ENCODE assay signal across 8 mouse cellular contexts in the genomic region with DNA sequence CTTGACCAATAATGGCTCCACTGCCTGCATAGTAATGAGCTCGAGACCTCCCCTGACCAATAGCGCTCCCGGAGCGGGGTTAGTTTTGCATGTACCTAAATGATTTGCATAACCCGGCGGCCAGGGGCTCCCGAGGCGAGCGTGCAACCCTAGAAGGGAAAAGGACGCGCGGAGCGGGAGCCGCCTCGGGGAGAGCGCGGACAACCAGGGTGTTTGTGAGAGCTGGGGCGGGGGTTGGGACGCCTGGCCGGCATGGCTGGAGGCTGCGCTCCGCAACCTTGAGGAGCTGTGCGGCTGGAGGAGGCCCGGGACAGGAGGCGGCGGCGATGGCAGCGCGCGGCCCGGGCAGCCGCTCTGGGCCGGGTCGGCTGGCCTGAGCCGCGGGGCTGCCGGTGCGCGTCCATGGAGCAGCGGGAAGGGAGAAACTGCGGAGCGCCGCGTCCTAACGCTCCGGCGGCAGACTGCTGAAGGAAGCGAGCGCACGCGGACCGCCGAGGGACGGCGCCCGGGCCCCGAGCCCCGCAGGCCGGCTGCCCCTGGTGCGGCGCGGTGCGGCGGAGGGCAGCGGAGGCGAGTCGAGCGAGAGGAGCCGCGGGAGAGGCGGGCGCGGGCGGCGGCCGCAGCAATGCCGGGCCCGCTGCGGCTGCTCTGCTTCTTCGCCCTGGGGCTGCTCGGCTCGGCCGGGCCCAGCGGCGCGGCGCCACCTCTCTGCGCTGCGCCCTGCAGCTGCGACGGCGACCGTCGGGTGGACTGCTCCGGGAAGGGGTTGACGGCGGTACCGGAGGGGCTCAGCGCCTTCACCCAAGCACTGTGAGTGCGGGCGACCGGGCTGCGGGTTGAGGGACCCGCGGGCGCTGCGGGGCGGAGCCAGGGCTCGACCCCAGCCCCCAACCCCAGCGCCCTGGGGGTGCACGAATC. TPM values are rescaled to one million over a fixed set of nuclear protein-coding genes. Genes with fewer than 3 reads are reported as not detected.
A peak's percentile ranks its signal among the peaks of the same experiment; 100 is the strongest.
DNase-seq lines count a peak whose midpoint lies in the region; ATAC-seq lines count a peak whose summit lies in the region.

A gene (plus strand): TSS at position 152 of the 918 bp plus-strand sequence.

- H3K9me3 ChIP-seq in heart, embryonic 13.5 days, result no peaks in the 10 kb centered on the region
- no peaks in the 10 kb centered on the region for H3K9me3 ChIP-seq in liver, embryonic 12.5 days (replicated peaks)
- H3K9me3 ChIP-seq in stomach, embryonic 16.5 days (replicated peaks; ENCODE audit: control insufficient read depth, low read length), result no peaks in the 10 kb centered on the region

- H3K9ac ChIP-seq in heart, embryonic 13.5 days, result peak within 1 kb of the TSS; percentile 99
- peak within 1 kb of the TSS; percentile 93 for H3K9ac ChIP-seq in liver, embryonic 12.5 days
- peak within 1 kb of the TSS; percentile 92 for H3K9ac ChIP-seq in stomach, embryonic 16.5 days (ENCODE audit: low read length)

- H3K27me3 ChIP-seq in heart, embryonic 13.5 days (replicated peaks), result no peaks in the 10 kb centered on the region
- H3K27me3 ChIP-seq in liver, embryonic 12.5 days (replicated peaks), result 0 out of 2 replicates have a peak, but pooled peaks cover 3% of the 10 kb centered on the region
- no peaks in the 10 kb centered on the region for H3K27me3 ChIP-seq in stomach, embryonic 16.5 days (ENCODE audit: control insufficient read depth, insufficient read depth, low read length)

- H3K4me1 ChIP-seq in brown adipose tissue, adult 24 weeks (ENCODE audit: control insufficient read depth, insufficient read depth, insufficient read length, low read length), result peaks cover 11% of the 10 kb centered on the region
- peaks cover 41% of the 10 kb centered on the region for H3K4me1 ChIP-seq in heart, embryonic 13.5 days
- peaks cover 55% of the 10 kb centered on the region for H3K4me1 ChIP-seq in liver, embryonic 12.5 days
- H3K4me1 ChIP-seq in stomach, embryonic 16.5 days (ENCODE audit: control insufficient read depth, insufficient read depth, low read length), result peaks cover 19% of the 10 kb centered on the region

- ATAC-seq in heart, embryonic 13.5 days (ENCODE audit: extremely low read depth, insufficient number of reproducible peaks, low FRiP score, low TSS enrichment), result peak; percentile 94
- peak; percentile 98 for ATAC-seq in liver, embryonic 12.5 days
- ATAC-seq in stomach, embryonic 16.5 days (ENCODE audit: insufficient read depth, low FRiP score), result peak; percentile 99

- DNase-seq in CD4-positive, CD25-positive, alpha-beta regulatory T cell, adult 2 months (ENCODE audit: low read depth, low spot score), result peak; percentile 74
- DNase-seq in fat pad, adult 2 months (ENCODE audit: extremely low read depth, low read depth, low spot score), result peak; percentile 95
- DNase-seq in kidney, postnatal 10 days, result peak; percentile 97
- DNase-seq in neural tube, embryonic 10.5 days (ENCODE audit: extremely low spot score, low spot score), result peak; percentile 95

- H3K36me3 ChIP-seq in heart, embryonic 13.5 days, result no peaks in the 10 kb centered on the region
- H3K36me3 ChIP-seq in liver, embryonic 12.5 days, result no peaks in the 10 kb centered on the region
- no peaks in the 10 kb centered on the region for H3K36me3 ChIP-seq in stomach, embryonic 16.5 days (ENCODE audit: control insufficient read depth, insufficient read depth, low read length)

- peak within 1 kb of the TSS; percentile 81 for H3K4me2 ChIP-seq in heart, embryonic 13.5 days
- H3K4me2 ChIP-seq in liver, embryonic 12.5 days, result peak within 1 kb of the TSS; percentile 98
- H3K4me2 ChIP-seq in stomach, embryonic 16.5 days (ENCODE audit: low read depth, low read length), result peak within 1 kb of the TSS; percentile 65

- WGBS in heart, embryonic 13.5 days, result under 1% methylated on average over 97 of the region's 111 CpGs
- under 1% methylated on average over 93 of the region's 111 CpGs for WGBS in liver, embryonic 12.5 days (ENCODE audit: insufficient replicate concordance)
- WGBS in stomach, embryonic 16.5 days, result under 1% methylated on average over 111 of the region's 111 CpGs

- peak within 1 kb of the TSS; percentile 59 for H3K27ac ChIP-seq in brown adipose tissue, adult 24 weeks (replicated peaks; ENCODE audit: low read depth, low read length)
- H3K27ac ChIP-seq in heart, embryonic 13.5 days (replicated peaks), result peak within 1 kb of the TSS; percentile 98
- peak within 1 kb of the TSS; percentile 97 for H3K27ac ChIP-seq in liver, embryonic 12.5 days
- H3K27ac ChIP-seq in stomach, embryonic 16.5 days (ENCODE audit: low read length), result peak within 1 kb of the TSS; percentile 99

- peak within 1 kb of the TSS; percentile 84 for H3K4me3 ChIP-seq in brown adipose tissue, adult 24 weeks (ENCODE audit: insufficient read depth, low read depth, low read length)
- peak within 1 kb of the TSS; percentile 95 for H3K4me3 ChIP-seq in heart, embryonic 13.5 days
- peak within 1 kb of the TSS; percentile 86 for H3K4me3 ChIP-seq in liver, embryonic 12.5 days
- peak within 1 kb of the TSS; percentile 89 for H3K4me3 ChIP-seq in stomach, embryonic 16.5 days (replicated peaks; ENCODE audit: low read length)

RNA-seq across cellular contexts. Expression of the gene that starts here (rescaled TPM):
- polyA plus RNA-seq in brown adipose tissue, adult 24 weeks (2012; ENCODE audit: insufficient read depth, insufficient read length, missing spikeins), result 8.6 and 9.6 TPM in 2 replicates
- polyA plus RNA-seq in heart, embryonic 13.5 days (2015; fragmentation: Nextera tagmentation; extraction: Ambion mirVana), result 9.9 and 10.8 TPM in 2 replicates
- 5.8 and 6.0 TPM in 2 replicates for polyA plus RNA-seq in liver, embryonic 12.5 days (2016; fragmentation: Nextera tagmentation; extraction: Ambion mirVana)
- 17.6 and 18.2 TPM in 2 replicates for polyA plus RNA-seq in stomach, embryonic 16.5 days (2015; fragmentation: Nextera tagmentation; extraction: Ambion mirVana)

Comparison
In these comparisons a context has a peak if more than half of its experiments do, and no peak if none do; other contexts are left out.
1. Peak in every context shown above with its lines: DNase-seq, ATAC-seq, H3K4me3 ChIP-seq and H3K27ac ChIP-seq.